Mouse (Mus musculus): ENCODE measurements around the gene Galnt11. TPM values are rescaled to one million over a fixed set of nuclear protein-coding genes. Genes with fewer than 3 reads are reported as not detected.

Galnt11 gene
- polyA plus RNA-seq, 1 experiment from 2014 or later: 35.0 TPM

Other genes starting within 250 kb of the Galnt11 start
- gene Prkag2, start 121.3 kb upstream of the Galnt11 start, polyA plus RNA-seq (2016; fragmentation: Nextera tagmentation; extraction: Ambion mirVana): 24.1 and 24.5 TPM in 2 replicates
- gene Galntl5, start 40.4 kb upstream of the Galnt11 start, polyA plus RNA-seq (2016; fragmentation: Nextera tagmentation; extraction: Ambion mirVana): not detected in 2 replicates
- not detected in 2 replicates for gene E130116L18Rik, start 1.2 kb downstream of the Galnt11 start, polyA plus RNA-seq (2016; fragmentation: Nextera tagmentation; extraction: Ambion mirVana)

All from limb, embryonic 12.5 days (tissue).